Mouse (Mus musculus) lung, postnatal 14 days (tissue): Measurements from ENCODE around the gene Oard1.

Experiments
- DNase-seq: peaks from one replicate; pipeline ENCODE4 v3.0.0; 2021

Oard1 gene

GRCm38 (mm10) chr17:48437421-48437911 is 27.7 kb downstream of the Oard1 start:
- peak; percentile 17 for DNase-seq

GRCm38 (mm10) chr17:48442745-48443457 is 33.1 kb downstream of the Oard1 start:
- DNase-seq = no peak

- no peak for DNase-seq
Observed at GRCm38 (mm10) chr17:48443542-48444145, 33.8 kb downstream of the Oard1 start.

DNA sequence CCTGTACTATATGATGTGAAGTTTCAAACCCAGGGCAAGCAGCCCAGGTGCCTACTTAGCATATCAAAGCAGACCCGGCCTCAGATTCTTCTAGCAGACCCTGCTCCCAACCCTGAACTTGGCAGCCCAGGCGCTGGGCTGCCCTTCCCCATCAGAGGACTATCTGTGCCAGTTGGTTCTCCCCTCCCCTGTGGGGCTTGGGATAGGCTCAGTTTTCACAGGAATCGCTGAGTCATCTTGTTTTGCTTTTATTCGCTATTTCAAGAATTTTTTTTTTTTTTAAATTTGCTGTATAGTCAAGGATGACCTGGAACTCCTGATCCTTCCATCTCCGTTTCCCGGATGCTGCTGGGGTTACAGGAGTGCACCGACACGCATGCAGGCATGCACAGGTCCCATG is 37.9 kb downstream of the Oard1 start:
- DNase-seq = no peak

GRCm38 (mm10) chr17:48450666-48451352 is 41.0 kb downstream of the Oard1 start:
- no peak for DNase-seq

DNA sequence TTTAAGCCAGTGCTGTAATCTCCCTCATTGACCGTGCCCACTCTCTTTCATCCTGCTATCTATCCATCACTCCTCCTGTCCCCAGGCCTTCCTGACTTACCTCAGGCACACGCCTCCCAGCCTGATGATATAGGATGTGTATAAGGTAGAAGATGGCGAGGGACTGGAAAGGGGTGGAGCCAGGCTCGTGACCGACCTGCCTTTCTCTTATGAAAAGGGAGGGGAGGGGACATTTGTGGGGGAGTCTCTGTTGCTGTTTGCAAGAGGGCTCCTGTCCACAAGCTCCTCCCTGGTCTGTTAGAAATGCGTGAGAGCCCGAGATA is 41.5 kb downstream of the Oard1 start, which contains the start of gene Tspo2:
Tspo2 (minus strand) TSS at position 170 of the 323 bp plus-strand sequence.
- no peak for DNase-seq

GRCm38 (mm10) chr17:48451753-48452444 is 42.1 kb downstream of the Oard1 start:
- DNase-seq = no peak

GRCm38 (mm10) chr17:48453489-48453888 is 43.7 kb downstream of the Oard1 start:
- DNase-seq = no peak

DNA sequence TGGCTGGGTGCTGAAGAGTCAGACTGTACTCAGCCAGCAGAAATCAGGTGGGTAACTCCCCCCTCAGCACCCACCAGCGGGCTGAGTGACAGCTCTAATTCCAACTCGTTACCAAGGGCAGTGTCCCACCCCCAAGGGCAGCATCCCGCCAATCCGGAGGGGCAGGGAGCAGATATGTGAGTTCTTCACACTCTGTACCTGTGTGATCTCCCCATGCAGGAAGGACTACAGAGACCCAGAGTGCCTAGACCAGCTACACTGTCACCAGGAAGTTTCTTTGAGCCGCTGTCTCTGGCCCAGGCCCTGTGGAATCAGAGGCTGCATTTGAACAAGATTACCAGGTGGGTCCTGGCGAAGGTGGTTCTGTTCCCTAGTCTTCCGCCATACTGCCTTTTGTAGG is 44.4 kb downstream of the Oard1 start:
- no peak for DNase-seq

DNA sequence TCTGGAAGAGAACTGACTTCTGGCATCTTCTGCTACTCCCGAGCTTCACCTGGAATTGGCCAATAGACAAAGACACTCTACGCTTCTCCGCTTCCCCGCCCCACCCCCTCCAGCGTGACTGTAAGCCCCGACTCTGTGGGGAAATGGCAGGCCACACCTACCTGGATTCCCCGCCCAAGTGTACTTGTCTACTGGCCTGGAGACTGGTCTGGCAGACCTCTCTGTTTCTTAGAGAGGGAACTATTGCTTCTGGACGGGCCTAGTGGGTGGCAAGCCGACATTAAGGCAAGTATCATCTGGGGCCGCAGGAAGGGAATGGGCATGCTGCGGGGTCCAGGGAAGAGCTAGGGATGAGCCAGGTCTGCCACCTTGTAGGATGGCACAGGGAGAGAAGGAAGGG is 44.9 kb downstream of the Oard1 start, which contains the start of gene Unc5cl:
Unc5cl (plus strand) TSS at position 214 of the 400 bp plus-strand sequence.
- DNase-seq = no peak

- no peak for DNase-seq
Observed at GRCm38 (mm10) chr17:48455955-48456354, 46.1 kb downstream of the Oard1 start.

DNA sequence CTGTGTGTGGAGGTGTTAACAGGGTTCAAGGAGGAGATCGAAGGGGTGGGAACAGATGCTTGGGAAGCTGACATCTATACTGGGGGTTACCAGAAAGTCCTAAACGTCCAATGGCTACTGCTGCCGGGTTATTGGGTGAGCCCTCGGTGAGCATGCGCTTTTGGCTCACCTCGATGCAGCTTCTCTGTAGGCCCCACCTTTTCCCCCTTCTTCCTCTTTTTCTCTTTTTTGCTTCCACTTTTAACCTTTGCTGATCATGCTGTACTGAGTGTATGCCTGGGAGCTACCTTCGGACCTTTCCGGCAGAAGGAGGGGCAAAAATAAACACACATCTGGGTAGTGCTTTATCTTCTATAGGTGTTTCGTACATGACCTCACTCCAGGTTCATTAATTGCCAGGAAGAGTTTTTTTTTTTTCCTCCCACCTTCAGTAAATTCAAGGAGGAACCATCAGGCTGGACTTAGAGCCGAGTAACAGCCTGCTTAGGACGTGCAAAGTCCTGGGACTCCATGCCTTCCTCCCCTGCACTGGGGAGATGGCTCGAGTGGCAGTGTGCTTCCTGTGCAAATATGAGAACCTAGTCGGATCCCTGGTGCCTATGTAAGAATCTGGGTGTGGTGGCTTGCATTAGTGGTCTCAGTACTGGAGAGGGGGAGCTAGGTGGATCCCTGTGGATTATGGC is 48.3 kb downstream of the Oard1 start:
- no peak for DNase-seq

- DNase-seq = no peak
Observed at GRCm38 (mm10) chr17:48462096-48462495, 52.3 kb downstream of the Oard1 start.

GRCm38 (mm10) chr17:48463391-48463790 is 53.6 kb downstream of the Oard1 start:
- DNase-seq = no peak
